Mouse (Mus musculus) embryo, embryonic 10.5 days (tissue): ENCODE data around the gene Asic2.

Source experiments
- DNase-seq: peaks from one replicate; pipeline ENCODE4 v3.0.0-alpha.2; 2015; ENCODE audit warnings: low spot score

Asic2 gene

DNA sequence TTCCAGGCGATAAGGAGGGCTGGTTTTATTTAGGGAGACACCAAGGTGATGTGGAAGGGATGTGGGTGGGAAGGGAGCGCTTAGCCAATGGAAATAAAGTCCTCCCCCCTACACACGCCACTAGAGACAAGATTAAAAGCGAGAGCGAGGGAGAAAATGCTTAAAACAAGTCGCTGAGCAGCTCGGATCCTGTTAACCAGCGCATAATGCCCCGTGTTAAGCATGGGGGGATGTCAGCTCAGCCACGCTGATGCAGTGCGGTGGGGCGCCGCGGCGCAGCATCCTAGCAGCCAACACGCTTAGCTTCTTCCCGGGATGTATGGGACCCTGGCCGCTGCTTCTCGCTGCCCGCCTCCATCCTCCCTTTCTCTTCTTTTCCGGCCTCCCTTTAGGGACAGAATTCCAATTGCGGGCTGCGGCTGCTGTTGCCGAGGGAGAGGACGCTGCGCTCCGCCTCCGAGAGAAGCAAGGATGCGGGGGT, at the start of gene Asic2:
Gene Asic2 (minus strand): TSS at position 57 of the 481 bp plus-strand sequence.
- peak; percentile 33 for DNase-seq

DNA sequence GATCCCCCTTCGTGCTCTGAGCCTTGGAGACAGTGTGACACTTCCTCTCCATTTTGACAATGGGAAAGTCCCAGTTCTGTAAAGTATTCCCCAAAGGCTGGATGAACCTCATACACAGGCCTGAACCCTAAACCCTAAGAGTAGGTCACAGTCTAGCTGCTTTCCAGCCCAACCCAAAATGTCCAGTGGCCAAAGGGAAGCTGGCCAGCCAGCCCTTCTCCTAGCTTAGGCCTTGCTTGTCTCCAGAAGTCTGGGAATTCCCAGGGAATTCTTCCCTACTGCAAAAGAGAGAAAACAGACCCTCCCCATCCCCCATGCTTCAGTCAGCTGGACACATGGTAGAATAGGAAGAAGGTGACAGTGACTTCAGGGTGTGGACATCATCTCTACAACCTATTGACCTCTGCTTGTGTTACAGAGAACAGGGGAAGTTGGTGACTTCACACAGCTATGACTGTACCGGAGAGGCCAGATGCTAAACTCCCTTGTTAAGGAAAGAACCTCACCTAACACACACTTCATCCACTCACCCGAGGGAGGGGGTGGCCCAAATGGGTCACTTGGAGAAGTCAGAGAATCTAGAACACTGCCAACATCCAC, 48.0 kb upstream of the Asic2 start:
- no peak for DNase-seq

DNA sequence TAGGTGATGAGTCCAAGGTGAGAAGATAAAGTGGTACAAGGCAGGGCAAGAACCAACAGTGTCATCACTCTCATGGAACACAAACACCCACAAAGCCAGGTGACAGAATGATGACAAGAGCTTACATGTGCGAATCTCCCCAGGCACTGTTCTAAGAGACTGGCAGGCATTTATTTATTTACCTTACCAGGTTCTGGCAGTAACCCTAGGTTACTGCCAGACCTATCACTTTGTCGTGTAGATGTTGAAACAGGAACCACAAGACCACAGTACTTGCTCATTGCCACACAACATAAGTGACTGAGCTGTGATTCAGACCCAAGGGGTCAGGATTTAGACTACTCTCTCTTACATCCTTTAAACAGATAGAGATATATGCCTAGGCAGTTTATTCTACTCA, 46.8 kb upstream of the Asic2 start:
- no peak for DNase-seq

DNA sequence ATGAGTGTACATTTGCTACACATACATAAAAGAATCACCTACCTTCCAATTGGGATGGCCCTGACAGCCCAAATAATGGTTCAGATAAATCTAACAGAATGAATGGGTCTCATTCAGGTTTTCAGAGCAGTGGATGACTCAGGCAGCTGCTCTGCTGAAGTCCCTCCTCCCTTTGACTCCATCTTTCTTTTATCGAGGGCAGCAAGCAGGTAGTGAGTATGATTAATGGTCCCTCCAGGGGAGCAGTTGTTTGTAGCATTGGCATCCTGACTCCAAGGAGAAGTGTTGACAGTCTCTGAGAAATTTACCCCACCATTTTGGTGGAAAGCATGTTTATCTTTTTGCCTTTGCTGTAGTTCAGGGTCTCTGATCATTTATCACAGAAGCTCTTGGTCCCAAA, 45.5 kb upstream of the Asic2 start:
- no peak for DNase-seq

DNA sequence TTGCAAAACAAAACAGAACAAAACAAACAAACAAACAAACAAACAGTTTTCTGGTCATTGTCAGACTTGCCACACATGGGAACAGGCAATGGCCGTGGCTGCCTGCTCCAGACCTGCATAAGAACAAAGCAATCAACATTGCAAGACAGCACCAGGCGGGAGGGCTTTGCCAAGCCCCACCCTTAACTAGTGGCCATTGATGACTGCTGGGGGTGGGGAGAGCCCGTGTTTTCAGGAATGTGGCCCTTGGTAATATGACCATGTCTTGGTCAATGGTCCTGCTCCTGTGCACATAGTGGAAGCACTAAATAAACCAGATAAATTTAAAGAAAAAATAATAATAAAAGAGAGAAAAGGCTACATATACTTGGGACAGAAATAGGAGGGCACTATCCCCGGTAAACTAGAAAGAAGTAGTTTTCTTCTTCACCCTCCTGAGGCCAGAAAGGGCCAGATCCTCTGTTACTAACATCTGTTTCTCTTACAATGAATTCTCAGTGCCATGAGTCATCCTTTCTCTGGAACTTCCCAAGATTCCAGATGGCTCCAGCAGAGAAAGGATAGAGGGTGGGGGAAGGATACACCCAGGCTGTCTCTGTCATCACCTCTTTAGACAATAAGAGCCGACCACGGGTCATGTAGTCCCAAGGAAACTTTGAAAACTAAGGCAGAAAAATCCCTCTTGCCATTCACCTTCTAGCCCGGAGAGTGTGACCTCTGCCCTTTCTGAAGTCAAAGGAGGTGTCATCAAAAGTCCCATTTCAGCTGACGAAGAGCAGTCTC, 43.3 kb upstream of the Asic2 start:
- no peak for DNase-seq

DNA sequence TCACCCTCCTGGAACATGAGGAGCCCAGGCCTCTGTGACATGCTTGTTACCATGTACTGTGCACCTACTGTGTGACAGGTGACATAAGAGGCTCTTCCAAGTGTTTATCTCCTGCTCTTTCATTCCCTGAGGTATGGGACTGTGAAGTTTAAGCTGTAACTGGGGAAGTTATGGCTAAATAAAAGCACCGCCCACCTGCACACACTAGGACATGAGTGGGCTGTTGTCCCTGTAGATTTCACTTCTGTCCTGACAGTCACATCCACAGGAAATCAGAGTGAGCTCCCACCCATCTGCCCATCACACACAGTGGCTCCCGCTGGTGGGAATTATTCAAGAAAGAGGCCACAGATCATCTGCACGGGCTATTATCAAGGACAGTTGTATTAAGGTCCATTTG, 41.9 kb upstream of the Asic2 start:
- no peak for DNase-seq

DNA sequence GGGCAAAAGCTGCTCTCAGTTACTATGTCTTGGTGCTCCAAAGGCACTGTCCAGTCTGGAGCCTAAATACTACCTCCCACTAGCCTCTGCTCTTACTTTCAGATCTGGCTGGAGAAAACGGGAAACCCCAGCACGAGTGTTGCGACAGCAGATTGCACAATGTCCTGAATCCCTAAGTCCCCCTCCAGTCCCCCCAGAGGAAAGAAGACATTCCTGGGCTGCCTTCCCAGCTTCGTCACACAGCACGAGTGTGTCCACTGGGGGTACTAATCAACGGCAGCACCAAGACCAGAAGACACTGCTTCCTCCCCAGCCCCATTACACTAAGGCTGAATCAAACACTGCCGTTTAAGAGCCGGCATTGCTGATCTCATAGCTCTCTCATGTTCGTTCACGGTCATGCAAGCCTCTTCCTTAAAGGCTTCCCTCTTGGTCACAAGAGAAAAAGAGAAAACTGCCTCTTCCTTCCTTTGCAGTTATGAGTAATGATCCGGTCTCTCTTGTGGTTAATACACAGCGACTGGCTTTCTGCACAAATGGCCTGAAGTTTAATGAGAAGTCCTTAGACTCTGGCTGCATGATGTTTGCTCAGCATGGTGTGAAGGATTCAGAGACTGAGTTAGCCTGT, 38.7 kb upstream of the Asic2 start:
- DNase-seq: no peak

DNA sequence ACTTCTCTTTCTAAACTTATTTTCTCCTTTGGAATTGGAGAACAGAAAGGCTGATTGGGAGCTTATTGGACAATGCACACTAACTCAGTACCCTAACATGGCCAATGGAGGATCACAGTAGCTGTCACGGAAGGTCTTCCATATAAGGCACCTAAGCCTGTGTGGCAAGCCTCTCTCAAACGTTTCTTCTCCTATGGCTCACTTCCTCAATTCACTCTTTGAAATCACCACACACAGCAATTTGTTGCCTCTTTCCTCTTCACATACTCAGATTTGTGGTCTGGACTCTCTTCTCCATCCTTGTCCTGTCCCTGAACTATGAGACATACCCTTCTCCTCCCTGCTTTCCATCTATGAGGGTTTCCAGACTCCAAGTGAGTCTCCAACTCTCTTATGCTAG, 36.6 kb upstream of the Asic2 start:
- no peak for DNase-seq

DNA sequence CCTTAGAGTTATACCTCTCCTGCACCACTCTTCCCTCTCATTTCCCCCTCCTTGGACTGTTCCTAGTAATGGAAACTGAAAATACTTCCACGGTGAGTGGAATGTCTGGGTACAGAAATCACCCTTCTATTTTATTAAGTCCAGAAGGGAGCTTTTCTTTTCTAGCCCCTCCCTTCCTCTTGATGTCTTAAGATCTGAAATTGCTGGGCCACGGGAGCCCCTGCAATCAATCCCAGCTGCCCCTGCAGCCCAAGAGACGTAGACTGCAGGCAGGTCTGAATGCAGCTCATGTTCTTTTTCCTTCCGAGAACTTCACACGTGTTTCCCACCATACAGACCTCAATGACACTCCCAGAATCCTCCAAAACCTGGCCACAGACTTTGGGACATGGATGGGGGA, 32.3 kb upstream of the Asic2 start:
- no peak for DNase-seq

DNA sequence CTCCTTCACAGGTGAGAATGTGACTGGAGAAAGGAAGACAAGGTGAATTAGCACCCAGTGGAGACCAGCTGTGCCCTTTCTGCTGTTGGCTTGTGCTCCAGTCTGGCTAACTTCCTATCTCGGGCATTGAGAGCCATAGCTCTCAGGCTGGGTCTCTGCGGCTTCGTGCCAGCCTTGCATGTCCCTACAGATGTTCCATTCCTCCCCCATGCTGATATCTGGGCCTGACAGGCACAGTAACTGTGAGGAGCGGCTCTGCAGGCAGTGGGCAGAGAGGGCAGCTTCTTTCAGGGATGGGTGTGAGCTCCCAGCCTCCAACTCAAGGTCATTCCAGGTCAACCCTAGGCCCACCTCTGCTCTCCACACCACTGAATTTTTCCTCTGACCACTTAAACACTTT, 31.2 kb upstream of the Asic2 start:
- DNase-seq: no peak

DNA sequence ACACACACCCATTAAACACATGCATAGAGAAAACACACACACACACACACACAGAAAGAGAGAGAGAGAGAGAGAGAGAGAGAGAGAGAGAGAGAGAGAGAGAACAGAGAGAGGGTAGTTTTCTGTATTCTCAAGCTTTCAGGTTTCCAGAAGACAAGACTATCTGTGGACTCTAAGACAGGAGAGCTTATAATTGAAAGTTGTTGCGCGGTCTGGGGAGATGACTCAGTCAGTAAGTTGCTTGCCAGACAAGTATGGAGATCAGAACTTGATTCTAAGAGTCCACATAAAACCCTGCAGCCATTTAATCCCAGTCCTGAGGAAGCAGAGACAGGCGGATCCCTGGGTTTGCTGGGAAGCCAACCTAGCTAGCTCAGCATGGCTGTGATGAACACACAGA, 30.4 kb upstream of the Asic2 start:
- no peak for DNase-seq

DNA sequence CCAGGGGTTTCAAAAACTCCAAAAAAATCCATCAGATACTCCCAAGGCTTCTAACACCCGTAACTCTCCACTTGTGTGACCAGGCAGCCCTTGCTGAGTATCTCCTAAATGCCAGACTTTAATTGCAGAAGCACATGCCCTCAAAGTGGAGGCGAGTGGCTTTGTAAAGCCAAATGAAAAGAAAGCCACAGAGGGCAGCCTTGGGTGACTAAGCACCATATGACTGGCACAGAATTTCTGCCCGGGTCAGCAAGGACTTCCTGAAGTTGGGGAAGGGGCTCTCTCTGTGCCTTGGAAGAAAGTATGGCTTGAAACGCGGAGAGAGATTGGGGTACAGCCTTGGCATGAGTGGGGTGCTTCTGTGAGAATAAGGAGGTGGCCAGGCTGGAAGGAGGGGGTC, 28.8 kb upstream of the Asic2 start:
- DNase-seq: no peak

DNA sequence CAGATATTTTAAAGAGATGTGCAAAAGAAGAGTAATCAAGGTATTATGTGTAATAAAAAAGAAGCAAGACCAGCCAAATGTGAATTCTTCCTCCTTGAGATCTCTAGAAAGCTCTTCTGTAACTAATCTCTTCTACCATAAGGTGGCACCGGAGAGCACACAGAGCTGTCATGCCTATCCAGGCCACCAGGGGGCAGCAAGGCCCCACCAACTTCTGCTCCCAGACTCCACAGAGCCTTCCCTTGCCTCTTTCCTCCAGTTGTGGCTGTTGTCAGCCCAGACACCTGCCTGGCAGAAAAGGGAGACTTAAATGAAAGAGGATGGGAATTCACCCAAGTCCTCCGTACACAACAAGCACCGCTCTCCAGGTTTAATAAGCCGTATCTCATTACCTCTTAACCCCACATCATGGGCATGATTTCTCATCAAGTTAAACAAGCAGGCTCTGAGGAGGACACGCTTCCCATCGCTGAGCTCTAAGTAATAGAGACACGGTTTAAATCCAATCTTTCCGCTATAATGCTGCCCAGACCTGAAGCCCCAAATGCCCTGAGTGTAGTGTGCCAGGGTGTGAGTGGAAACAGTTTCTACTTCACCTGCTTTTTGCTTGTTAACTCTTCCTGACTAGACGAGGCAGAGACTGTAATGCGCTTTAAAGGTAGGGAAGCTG, 28.1 kb upstream of the Asic2 start:
- DNase-seq: peak; percentile 85

DNA sequence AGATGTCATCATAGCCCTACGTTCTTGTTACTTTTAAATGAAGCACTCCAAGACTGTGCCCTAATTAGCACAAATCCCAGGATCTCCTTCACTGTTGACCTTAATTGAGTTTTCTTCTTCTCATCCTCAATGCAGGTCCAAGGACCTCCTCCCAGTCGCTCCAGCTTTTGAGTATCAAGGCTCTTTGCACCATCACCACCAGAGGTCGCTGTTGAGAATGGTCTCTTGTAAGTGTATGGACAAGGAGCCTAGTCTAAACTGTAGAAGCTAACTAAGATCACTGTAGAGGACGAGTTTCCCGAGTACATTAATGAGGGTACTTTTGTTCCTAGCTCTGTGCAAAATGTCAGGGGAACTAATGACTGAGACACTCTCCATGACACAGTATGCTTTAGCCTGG, 14.9 kb upstream of the Asic2 start:
- DNase-seq: peak; percentile 83

DNA sequence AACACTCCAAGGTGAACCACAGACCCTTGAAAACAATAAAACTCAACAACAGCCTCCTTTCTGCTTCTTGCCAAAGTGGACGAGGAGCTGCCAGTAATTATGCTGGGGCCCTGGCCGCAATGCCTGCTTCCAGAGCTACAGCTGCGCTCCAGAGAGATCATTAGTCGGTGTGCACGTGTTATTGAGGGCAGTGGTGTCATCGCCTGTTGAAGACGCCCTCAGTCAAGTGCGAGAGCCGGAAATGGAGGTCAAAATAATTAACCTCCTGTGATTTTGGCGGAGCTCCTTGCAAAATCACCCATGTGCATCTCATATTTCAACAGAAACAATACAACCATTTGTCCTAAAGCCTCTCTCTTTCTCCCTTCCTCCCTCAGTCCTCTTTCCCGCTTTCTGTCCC, 13.9 kb upstream of the Asic2 start:
- DNase-seq: peak; percentile 70

DNA sequence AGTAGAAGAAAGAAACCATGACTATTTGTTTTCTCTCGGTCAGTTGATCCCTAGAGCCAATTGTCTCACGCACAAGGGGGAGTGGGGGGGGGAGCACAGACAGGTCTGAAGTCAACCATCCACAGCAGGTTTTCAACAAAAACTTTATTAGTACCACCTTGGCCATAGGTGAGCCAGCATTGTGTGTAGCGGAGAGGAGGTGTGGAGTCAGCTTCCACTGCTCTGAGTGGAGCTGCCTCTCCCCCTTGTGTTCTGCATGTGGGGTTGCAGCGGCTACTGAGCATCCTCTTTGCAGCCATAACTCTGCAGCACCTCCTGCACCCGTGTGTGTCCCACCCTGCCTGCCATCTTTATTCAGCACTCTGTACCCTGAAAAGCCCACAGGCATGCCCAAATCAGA, 6.3 kb upstream of the Asic2 start:
- peak; percentile 38 for DNase-seq

DNA sequence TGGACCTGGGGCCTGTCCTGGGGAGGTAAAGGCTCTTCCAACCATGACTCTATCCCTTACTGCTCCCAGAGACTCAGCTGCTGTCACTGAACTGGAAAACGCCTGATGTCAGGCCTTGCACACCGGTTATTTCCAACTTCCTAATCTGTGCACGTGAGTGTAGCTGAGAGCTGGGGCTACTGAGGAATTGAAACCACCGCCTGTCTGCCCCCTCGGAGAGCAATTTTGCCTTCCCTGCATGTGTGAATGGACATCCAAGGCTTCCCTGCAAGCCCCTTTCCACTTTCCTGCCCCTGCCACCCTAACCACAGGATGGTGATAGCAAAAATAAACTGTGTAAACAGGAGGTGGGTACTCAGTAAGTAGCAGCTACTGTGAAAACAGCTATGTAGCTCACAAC, 5.4 kb upstream of the Asic2 start:
- DNase-seq: no peak

DNA sequence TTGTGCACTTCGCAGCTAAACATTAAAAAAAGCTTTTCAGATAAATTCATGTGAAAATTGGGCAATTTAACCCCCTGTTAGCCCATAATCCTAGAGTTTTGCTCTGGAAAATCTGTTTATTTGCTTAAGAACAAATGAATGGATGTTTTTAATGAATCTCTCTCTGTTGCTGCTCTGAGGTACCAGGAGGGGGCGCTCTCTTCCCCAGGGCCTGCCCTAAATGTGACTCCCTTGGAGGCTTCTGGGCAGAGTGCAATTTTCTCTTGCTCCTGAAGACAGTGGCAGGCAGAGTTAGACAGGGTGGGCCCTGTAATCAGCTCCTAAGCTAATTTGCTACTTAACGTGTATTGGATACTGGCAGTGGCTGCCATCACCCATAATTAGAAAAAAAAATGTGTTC, 3.8 kb upstream of the Asic2 start:
- no peak for DNase-seq

DNA sequence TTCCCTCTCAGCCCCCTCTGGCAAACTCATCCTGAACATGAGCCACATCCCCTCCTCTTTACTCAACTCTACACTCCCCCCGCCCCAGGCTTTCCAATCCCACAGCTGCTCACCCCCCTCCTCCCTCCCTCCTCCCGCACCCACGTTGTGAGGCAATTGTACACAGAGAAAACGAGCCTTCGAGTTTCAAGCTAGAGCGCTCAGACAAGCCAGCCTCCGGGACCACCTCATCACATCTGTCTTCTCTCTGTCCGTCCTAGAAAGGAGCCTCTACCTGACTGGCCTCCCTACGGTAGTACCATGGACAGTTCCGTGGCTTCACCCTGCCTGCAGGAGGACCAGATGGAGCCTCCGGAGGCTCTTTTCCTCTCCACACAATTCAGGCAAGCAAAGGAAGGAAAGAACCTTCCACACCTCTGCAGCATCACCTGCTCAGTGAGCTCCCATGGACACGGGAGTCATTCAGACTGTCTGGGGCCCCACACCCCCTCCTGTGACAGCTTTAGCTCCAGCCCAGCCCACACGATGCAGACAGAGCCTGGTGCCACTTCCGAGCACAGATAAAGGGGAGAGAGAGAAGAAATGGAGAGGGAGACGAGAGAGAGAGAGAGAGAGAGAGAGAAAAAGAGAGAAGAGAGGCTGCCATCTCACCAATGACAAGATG, 1.5 kb downstream of the Asic2 start:
- DNase-seq: peak; percentile 73

DNA sequence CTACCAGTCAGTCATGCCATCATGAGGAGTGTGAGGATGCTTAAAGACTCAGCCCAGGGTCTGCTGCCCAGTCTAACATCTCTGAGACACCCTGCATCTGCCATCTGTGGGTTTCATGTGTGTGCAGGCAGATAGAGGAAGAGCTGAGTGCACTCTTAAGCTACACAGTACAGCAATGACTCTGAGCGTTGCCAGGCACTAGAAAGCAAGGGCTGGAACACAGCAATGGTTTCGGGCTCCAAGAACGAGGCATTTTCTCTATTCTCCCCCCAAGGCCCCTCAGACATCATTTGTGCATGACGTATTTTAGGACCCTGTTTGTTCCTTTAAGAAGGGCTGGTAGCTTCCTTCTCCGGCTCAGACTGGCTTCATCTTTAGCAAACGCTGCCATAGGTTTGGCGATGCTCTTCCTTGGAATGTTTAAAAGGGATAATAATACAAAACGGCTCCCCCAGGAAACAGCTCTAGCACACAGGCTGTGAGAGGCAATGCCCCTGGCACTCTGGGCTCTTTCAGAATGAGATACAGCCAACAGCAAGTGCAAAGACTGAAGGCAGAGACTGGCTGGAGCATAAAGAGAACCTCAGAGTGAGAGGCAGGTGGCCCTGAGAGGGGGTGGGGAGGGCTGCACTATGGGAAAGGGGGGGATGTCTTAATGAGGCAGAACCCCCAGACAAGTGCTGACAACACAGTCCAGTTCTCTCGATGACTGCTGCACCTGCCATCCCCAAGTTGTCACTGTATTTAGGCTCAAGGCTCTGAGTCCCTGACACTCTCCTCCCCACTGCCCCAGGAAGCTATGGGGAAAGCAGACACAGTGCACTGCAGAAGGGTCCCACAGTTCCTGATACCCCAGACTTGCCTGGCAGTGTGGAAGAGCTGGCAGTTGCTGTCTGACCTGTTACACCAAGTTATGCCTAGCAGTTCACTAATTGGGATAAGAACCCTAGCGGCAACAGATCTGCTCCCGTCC, 2.3 kb downstream of the Asic2 start:
- DNase-seq: no peak

DNA sequence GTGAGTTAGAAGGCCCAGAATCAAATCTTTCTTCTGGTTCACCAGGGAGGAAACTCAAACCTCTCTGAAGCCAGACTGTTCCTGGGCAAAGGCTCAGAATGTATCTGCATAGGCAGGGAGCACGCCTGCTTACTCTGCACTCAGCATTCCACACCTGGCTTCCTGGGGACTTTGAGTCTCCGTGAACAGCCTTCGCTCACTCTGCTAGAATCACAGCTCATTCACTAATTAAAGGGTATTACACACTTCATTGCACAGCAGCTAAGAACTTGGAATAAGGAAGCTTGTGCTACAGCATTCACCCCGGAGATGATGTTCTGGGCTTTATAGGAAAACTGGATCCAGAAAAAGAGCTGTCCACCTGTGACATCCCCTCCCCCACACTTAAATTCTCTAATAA, 3.7 kb downstream of the Asic2 start:
- DNase-seq: no peak
